9 mouse cellular contexts compared by ENCODE assay signal in the genomic region with DNA sequence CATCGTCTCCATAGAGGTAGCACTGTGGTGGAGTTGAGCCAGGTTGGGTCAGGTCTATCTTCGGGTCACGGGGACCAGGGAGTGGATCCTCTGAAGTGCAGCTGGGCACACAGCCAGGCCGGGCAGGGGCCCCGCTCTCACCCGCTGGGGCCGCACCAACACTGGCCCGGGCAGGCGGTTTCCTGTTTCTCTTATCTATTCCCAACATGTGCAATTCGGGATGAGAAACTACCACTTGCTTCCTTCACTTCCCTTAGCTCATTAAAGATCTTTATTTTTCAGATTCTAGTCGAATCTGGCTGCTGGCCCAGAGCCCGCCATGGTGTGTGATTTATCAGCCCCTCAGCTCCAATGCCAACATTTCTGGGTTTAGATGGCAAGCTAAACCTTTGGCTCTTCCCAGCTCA. TPM values are rescaled to one million over a fixed set of nuclear protein-coding genes. Genes with fewer than 3 reads are reported as not detected.
DNase-seq lines count a peak whose midpoint lies in the region; ATAC-seq and TF ChIP-seq lines count a peak whose summit lies in the region.
"Had no signal": no experiment of that assay in that cellular context is flagged by ENCODE, and none has a peak within 500 bp of the region (broad histone marks: within the 10 kb centered on the region; RNA-seq: fewer than 3 reads in every experiment).

No protein-coding gene starts in this region.

- H3K4me1 ChIP-seq in lung, postnatal 0 days (ENCODE audit: insufficient read depth, low read depth, low read length): no peaks in the 10 kb centered on the region
- H3K4me1 ChIP-seq in midbrain, embryonic 11.5 days (ENCODE audit: control insufficient read depth, insufficient read depth, low read length): no peaks in the 10 kb centered on the region

- no peaks in the 10 kb centered on the region for H3K9me3 ChIP-seq in lung, postnatal 0 days (ENCODE audit: low read length)
- no peaks in the 10 kb centered on the region for H3K9me3 ChIP-seq in midbrain, embryonic 11.5 days (ENCODE audit: control insufficient read depth, low read length)
- H3K9me3 ChIP-seq: limb, embryonic 13.5 days had no signal

- H3K4me3 ChIP-seq in lung, postnatal 0 days (ENCODE audit: low read depth, low read length): no peak overlapping the region
- H3K4me3 ChIP-seq in midbrain, embryonic 11.5 days (ENCODE audit: low read depth, low read length): no peak overlapping the region
- H3K4me3 ChIP-seq: limb, embryonic 13.5 days had no signal

- 21% methylated on average over 12 of the region's 12 CpGs for WGBS in lung, postnatal 0 days
- WGBS in midbrain, embryonic 11.5 days: 84% methylated on average over 12 of the region's 12 CpGs

- H3K36me3 ChIP-seq in lung, postnatal 0 days (ENCODE audit: insufficient read depth, low read length): no peaks in the 10 kb centered on the region
- no peaks in the 10 kb centered on the region for H3K36me3 ChIP-seq in midbrain, embryonic 11.5 days (ENCODE audit: control insufficient read depth, insufficient read depth, low read length)
- H3K36me3 ChIP-seq: limb, embryonic 13.5 days had no signal

- H3K4me2 ChIP-seq in lung, postnatal 0 days (replicated peaks; ENCODE audit: low read depth, low read length): no peak overlapping the region
- H3K4me2 ChIP-seq in midbrain, embryonic 11.5 days: no peak overlapping the region
- H3K4me2 ChIP-seq: limb, embryonic 13.5 days had no signal

- ATAC-seq in lung, postnatal 0 days: peak; percentile 91
- no peak for ATAC-seq in midbrain, embryonic 11.5 days (ENCODE audit: low FRiP score)

- H3K27ac ChIP-seq in lung, postnatal 0 days (ENCODE audit: low read length): peak overlapping the region; percentile 26; the same call in 1 of the 2 replicates
- no peak overlapping the region for H3K27ac ChIP-seq in midbrain, embryonic 11.5 days (ENCODE audit: low read depth, low read length)
- H3K27ac ChIP-seq: limb, embryonic 13.5 days had no signal

- no peaks in the 10 kb centered on the region for H3K27me3 ChIP-seq in lung, postnatal 0 days (replicated peaks; ENCODE audit: insufficient read depth, low read length)
- H3K27me3 ChIP-seq in midbrain, embryonic 11.5 days (ENCODE audit: control insufficient read depth, insufficient read depth, low read length): no peaks in the 10 kb centered on the region
- H3K27me3 ChIP-seq: limb, embryonic 13.5 days had no signal

- peak; percentile 66 for DNase-seq in MN1 (ENCODE audit: low spot score)
- DNase-seq in adrenal gland, postnatal 25 days: peak; percentile 68
- DNase-seq in kidney, adult 18-20 months: peak; percentile 56
- DNase-seq in lung, postnatal 0 days (ENCODE audit: low spot score): peak; percentile 63
- DNase-seq in right cerebral cortex, postnatal 25 days: no peak
- DNase-seq in midbrain, embryonic 11.5 days (ENCODE audit: low spot score, missing footprints): no peak
- DNase-seq in embryo, embryonic 9.5 days (ENCODE audit: extremely low spot score): no peak

- no peak for TF ChIP-seq CTCF in lung, postnatal 0 days (IDR thresholded peaks at IDR 0.05)

- no peak overlapping the region for H3K9ac ChIP-seq in lung, postnatal 0 days (replicated peaks; ENCODE audit: low read depth)
- no peak overlapping the region for H3K9ac ChIP-seq in midbrain, embryonic 11.5 days (ENCODE audit: low read length)
- H3K9ac ChIP-seq: limb, embryonic 13.5 days had no signal

- peak; percentile 74 for TF ChIP-seq EP300 in lung, postnatal 0 days (IDR thresholded peaks at IDR 0.05)

RNA-seq across cellular contexts. Expression of gene Gm17581, which starts 7.3 kb away (rescaled TPM):
- not detected in 2 replicates for total RNA-seq in adrenal gland, postnatal 25 days (2021)
- polyA plus RNA-seq in lung, postnatal 0 days (2015; fragmentation: Nextera tagmentation; extraction: Ambion mirVana): not detected in 2 replicates
- not detected in 2 replicates for polyA plus RNA-seq in midbrain, embryonic 11.5 days (2014; fragmentation: Nextera tagmentation; extraction: Ambion mirVana)
- polyA plus RNA-seq: cortical plate, adult 2 months; limb, embryonic 13.5 days had no signal

RNA-seq across cellular contexts. Expression of gene Procr, which starts 8.0 kb away (rescaled TPM):
- 21.8 and 24.0 TPM in 2 replicates for total RNA-seq in adrenal gland, postnatal 25 days (2021)
- polyA plus RNA-seq in lung, postnatal 0 days (2015; fragmentation: Nextera tagmentation; extraction: Ambion mirVana): 9.1 and 9.7 TPM in 2 replicates
- polyA plus RNA-seq in midbrain, embryonic 11.5 days (2014; fragmentation: Nextera tagmentation; extraction: Ambion mirVana): 2.4 and 3.2 TPM in 2 replicates

RNA-seq across cellular contexts. Expression of gene Edem2, which starts 13.7 kb away (rescaled TPM):
- total RNA-seq in adrenal gland, postnatal 25 days (2021): 39.8 and 39.9 TPM in 2 replicates
- 46.6 and 47.3 TPM in 2 replicates for polyA plus RNA-seq in lung, postnatal 0 days (2015; fragmentation: Nextera tagmentation; extraction: Ambion mirVana)
- polyA plus RNA-seq in midbrain, embryonic 11.5 days (2014; fragmentation: Nextera tagmentation; extraction: Ambion mirVana): 32.3 and 34.6 TPM in 2 replicates

RNA-seq across cellular contexts. Expression of gene Mmp24, which starts 32.2 kb away (rescaled TPM):
- total RNA-seq in adrenal gland, postnatal 25 days (2021): 1.9 and 2.3 TPM in 2 replicates
- 0.05 and 0.11 TPM in 2 replicates for polyA plus RNA-seq in lung, postnatal 0 days (2015; fragmentation: Nextera tagmentation; extraction: Ambion mirVana)
- 2.0 and 2.1 TPM in 2 replicates for polyA plus RNA-seq in midbrain, embryonic 11.5 days (2014; fragmentation: Nextera tagmentation; extraction: Ambion mirVana)

RNA-seq across cellular contexts. Expression of gene Trpc4ap, which starts 50.8 kb away (rescaled TPM):
- 150 and 170 TPM in 2 replicates for total RNA-seq in adrenal gland, postnatal 25 days (2021)
- polyA plus RNA-seq in lung, postnatal 0 days (2015; fragmentation: Nextera tagmentation; extraction: Ambion mirVana): 83.5 and 86.0 TPM in 2 replicates
- 138 and 144 TPM in 2 replicates for polyA plus RNA-seq in midbrain, embryonic 11.5 days (2014; fragmentation: Nextera tagmentation; extraction: Ambion mirVana)

Comparison
In these comparisons a context has a peak if more than half of its experiments do, and no peak if none do; other contexts are left out.
1. DNase-seq: peak in MN1 (single experiment), adrenal gland, postnatal 25 days (single experiment), kidney, adult 18-20 months (single experiment) and lung, postnatal 0 days (single experiment); none in right cerebral cortex, postnatal 25 days (single experiment), midbrain, embryonic 11.5 days (single experiment) and embryo, embryonic 9.5 days (single experiment).